Mouse (Mus musculus) adipose tissue, adult 10 weeks (tissue): ENCODE data around the gene Lin52. TPM values are rescaled to one million over a fixed set of nuclear protein-coding genes. Genes with fewer than 3 reads are reported as not detected.

ENCODE experiments used
- polyA plus RNA-seq: library from polyadenylated mRNA; stranded (reverse); fragments of 350-450 nt; fragmentation: Illumina TruSeq; extraction: RNeasy Lipid Tissue Mini Kit (QIAGEN cat#74804); gene quantifications from one replicate; pipeline ENCODE4 v1.2.3, GENCODE M21; 2014; ENCODE audit warnings: low read depth, low replicate concordance

Gene Lin52
- 15.7 TPM for polyA plus RNA-seq

DNA sequence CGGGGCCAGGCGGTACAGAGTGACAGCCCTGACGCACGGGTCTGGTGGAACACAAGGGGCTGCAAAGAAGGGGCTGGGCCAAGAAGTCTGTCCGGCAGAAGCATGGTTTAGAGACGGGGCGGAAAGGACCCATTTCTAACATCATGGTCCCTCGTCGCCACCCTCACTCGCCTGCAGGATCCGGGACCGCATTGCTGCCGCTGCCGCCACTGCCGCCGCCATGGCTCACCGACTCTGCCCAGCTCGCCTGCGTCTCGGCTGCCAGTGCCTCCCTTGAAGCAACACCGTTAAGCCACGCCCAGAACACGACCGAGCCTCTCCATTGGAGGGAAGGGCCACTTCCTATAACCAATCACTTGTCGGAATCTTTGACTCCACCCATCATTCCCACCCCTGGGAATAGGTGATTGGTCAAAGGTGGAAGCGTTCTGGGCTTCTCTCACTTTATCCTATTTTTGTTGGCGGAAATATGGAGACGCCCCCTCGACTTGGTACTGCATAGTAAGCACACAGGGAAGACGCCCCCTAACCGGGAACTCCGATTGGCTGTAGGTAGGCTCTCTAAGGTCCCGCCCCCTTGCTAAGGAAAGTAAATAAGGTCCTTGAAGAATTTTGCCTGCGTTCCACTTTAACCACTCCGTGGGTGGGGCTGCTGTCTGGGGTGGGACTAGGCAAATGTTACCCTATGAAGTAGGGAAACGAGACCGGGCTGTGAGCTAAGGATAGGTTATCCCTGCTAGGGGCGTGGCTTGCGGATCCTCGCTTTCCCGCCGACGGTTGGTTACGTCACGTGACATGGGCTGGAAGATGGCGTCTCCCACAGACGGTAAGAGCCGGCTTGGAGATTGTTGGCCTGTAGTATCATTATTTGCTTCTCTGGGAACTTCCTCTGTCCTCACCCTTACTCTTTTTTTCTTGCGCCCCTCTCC lies at the start of gene Lin52, which contains the start of gene Aldh6a1:
Gene Lin52, plus strand, starts transcription at position 705 of the 929 bp plus-strand sequence.
Gene Aldh6a1, minus strand, starts transcription at position 287 of the 929 bp plus-strand sequence.

DNA sequence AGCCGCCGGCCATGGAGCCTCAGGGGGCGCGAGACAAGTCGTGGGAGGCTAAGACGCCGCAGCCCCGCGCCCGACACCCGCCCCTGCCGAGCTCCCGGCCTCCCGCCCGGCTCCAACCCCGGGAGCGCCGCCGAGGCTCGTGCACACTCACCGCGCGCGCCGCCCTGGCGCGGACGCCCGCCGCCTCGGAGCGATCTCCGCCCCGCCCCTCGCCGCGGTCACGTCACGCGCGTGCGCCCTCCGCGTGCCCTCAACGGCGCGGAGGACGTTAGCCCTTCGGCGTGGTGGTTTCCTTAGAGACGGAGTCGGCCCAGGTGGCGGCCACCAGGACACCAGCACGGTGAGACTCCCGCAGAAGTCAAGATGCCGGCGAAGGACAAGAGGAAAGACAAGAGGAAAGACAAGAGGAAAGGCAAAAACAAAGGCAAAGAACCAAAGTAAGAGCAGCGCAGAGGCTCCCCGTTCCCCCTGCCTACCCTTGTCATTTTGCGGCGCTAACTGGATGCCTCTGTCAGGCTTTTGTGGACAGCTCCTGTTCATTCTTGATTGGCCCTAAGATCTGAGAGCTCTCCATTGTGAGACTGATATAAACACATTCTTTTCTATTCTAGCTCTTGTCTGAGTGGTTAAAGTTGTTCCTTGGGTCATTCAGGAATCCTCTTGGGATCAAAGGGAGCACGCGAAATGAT lies 42.3 kb upstream of the Lin52 start, which contains the start of the genes Entpd5 and Bbof1:
Gene Entpd5, minus strand, starts transcription at position 211 of the 689 bp plus-strand sequence.
Gene Bbof1, plus strand, starts transcription at position 253 of the 689 bp plus-strand sequence.

DNA sequence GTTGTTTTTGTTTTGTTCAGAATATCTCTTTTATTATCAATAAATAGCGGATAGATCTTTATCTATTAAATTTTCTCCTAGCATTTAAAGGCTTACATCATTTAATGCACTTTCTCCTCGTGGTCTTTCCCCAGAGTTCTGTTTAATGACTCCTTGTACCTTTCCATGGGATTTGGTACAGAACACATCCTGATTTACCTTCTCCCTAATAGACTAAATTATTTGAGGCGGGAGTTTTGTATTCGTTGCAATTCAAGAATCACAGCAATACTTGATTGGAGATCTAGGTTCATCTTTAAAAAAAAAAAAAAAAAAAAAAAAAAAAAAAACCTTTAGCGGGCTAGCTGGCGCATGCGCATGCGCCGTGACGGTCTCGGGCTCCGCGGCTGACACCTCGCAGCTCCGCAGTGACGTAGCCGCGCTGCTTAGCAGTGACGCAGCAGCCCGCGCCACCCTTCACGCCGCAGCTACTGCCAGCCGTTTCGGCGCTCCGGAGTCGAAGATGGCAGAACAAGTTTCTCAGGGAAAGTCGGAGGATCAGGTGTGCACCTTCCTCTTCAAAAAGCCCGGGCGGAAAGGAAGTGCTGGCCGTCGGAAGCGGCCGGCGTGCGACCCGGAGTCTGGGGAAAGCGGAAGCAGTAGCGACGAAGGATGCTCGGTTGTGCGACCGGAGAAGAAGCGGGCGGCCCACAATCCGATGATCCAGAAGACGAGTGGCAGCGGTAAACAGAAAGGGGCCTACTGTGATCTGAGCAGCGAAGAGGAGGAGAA lies 34.2 kb upstream of the Lin52 start, which contains the start of gene Rnf113a2:
Gene Rnf113a2, plus strand, starts transcription at position 363 of the 771 bp plus-strand sequence.

DNA sequence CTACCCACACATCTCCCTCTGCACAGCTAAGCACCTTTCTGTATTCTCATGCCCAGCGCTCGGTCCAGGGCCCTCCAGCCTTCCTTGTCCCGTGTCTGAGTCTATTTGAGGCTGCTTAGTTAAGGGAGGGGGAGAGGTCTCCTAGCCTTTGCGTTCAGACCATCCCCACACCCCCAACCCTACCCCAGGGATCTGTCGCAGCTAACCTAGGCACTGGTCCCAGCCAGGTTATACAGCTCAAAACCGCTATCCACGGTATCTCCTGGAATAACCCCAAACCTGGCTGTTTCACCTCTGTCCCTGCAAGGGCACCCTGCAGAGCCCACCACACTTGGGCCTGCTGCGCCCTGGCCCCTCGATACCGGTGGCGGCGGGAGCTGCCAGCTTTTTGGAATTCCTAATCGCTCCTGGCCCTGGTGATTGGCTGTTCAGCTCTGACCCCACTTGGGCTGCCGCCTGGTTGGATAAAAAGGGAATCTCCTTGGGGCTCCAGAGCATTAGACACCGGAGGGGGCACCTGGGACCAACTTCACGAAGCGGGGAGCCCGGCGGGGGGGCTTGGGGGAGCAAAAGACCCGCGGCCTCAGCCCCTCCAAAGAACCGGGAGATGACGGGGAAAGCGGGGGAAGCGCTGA lies 118.2 kb downstream of the Lin52 start, which contains the start of gene Vsx2:
Gene Vsx2, plus strand, starts transcription at position 427 of the 635 bp plus-strand sequence.

Other genes starting within 250 kb of the Lin52 start
- gene Elmsan1, start 232.5 kb upstream of the Lin52 start, polyA plus RNA-seq, result 13.1 TPM
- gene Ptgr2, start 166.2 kb upstream of the Lin52 start, polyA plus RNA-seq, result 60.9 TPM
- gene Zfp410, start 134.6 kb upstream of the Lin52 start, polyA plus RNA-seq, result 34.4 TPM
- 23.9 TPM for gene Coq6, start 89.8 kb upstream of the Lin52 start, polyA plus RNA-seq
- 3.2 TPM for gene Fam161b, start 89.6 kb upstream of the Lin52 start, polyA plus RNA-seq
- gene Entpd5, start 42.4 kb upstream of the Lin52 start, polyA plus RNA-seq, result 31.1 TPM
- gene Bbof1, start 42.4 kb upstream of the Lin52 start, polyA plus RNA-seq, result 5.8 TPM
- gene Rnf113a2, start 34.2 kb upstream of the Lin52 start, polyA plus RNA-seq, result 20.3 TPM
- 353 TPM for gene Aldh6a1, start 418 bp upstream of the Lin52 start, polyA plus RNA-seq
- gene Vsx2, start 118.3 kb downstream of the Lin52 start, polyA plus RNA-seq, result not detected
- gene Abcd4, start 166.0 kb downstream of the Lin52 start, polyA plus RNA-seq, result 13.2 TPM
- gene Vrtn, start 189.6 kb downstream of the Lin52 start, polyA plus RNA-seq, result not detected
- 0.22 TPM for gene Syndig1l, start 247.4 kb downstream of the Lin52 start, polyA plus RNA-seq